Mouse (Mus musculus): ENCODE results near the gene Tex45. TPM values are rescaled to one million over a fixed set of nuclear protein-coding genes. Genes with fewer than 3 reads are reported as not detected.

The Tex45 gene
- total RNA-seq, 2 experiments from 2014 or later, result 0.23 TPM; not detected in 1

DNA sequence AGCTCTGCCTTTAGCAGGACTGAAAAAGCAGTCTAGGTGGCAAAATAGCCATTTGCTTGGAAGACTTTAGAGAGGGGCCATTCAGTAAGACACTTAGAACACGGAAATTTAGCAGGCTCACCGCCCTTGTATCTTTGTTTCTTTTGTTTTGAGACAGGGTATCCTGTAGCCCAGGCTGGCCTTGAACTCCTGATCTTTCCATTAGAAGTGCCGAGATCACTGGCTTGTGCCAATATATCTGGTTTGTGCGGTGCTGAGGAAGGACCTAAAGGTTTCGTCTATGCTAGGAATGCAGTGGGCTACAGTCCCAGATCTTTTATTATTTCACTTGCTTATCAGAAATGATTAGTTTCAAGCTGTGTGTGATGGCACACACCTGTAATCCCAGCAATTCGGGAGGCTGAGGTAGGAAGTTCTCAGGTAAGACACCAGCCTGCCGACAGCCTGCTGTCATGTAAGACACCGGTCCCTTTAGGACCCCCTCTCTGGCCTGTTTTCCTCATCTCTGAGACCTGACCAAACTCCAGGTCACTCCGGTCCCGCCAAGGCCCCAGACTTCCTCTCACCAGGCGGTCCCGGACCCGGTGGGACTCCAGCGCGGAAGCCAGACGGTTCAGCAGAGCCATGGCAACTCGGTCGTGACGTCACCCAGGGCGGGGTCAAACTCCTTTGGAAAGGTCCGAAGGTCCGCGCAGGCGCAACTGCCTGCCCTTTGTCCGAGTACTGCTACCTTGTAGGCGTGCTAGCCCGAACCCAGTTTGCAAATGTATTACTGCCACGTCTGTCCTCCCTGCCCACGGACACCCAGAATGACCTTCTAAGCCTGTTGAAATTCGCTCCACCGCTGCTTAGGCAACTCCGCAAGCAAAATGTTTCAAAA, 3.4 kb upstream of the Tex45 start, which contains the start of gene Pex11g:
Gene Pex11g (minus strand): TSS at position 675 of the 880 bp plus-strand sequence.
- intact Hi-C loops (cut with DNase I), result no loop called here
- H3K27ac ChIP-seq, result peak within 1 kb of the TSS; percentile 67; the same call in 1 of the 2 replicates
- DNase-seq (ENCODE audit: extremely low spot score in 1 of 2, low spot score in 2 of 2), result peak; percentile 81 to 86
- no peak for TF ChIP-seq CTCF (IDR thresholded peaks at IDR 0.05)
- peak within 1 kb of the TSS; percentile 48 for H3K4me3 ChIP-seq

DNA sequence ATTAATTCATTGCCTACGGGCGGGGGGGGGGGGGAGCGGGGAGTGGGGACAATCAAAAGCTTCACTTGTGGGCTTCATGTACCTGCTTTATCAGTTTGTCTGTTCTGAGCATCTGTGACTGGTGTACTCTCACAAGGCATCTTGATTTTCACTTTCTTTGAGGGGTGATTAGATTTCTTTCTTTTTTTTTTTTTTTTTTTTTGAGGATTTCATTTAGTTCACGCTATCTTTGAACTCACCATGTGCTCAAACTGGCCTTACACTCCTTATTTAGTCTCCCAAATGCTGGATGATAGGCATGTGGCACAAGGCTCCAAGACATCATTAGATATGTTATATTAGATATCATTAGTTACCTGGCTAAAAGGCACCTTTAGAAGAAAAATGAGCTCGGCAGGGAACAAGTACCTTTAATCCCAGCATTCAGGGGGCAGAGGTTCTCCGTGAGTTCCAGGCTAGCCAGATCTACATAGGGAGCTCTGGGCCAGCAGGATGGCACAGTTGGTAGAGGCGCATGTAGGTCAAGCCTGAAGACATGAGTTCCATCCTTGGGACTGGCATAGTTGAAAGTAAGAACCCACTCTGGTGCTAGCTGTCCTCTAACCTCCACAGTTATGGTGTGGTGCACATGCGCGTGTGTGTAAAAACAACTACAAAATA, 2.6 kb upstream of the Tex45 start:
- no peak for DNase-seq (ENCODE audit: extremely low spot score in 1 of 2, low spot score in 2 of 2)
- peak overlapping the region; percentile 48 for H3K4me3 ChIP-seq
- intact Hi-C loops (cut with DNase I), result no loop called here
- TF ChIP-seq CTCF (IDR thresholded peaks at IDR 0.05), result no peak
- peak overlapping the region; percentile 67; the same call in 1 of the 2 replicates for H3K27ac ChIP-seq

DNA sequence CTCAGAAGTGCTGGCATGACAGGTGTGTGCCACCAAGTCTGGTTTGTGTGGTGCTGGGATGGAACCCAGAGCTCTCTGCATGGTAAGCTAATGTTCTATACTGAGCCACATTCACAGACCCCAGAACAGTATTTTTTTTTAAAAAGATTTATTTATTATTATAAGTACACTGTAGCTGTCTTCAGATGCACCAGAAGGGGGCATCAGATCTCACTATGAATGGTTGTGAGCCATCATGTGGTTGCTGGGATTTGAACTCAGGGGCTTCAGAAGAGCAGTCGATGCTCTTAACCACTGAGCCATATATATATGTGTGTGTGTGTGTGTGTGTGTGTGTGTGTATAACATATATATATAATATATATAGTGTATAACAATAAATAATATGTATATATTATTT, 1.8 kb upstream of the Tex45 start:
- DNase-seq (ENCODE audit: extremely low spot score in 1 of 2, low spot score in 2 of 2), result no peak
- TF ChIP-seq CTCF (IDR thresholded peaks at IDR 0.05), result peak; percentile 15
- intact Hi-C loops (cut with DNase I), result no loop called here
- no peak overlapping the region for H3K27ac ChIP-seq
- no peak overlapping the region for H3K4me3 ChIP-seq

DNA sequence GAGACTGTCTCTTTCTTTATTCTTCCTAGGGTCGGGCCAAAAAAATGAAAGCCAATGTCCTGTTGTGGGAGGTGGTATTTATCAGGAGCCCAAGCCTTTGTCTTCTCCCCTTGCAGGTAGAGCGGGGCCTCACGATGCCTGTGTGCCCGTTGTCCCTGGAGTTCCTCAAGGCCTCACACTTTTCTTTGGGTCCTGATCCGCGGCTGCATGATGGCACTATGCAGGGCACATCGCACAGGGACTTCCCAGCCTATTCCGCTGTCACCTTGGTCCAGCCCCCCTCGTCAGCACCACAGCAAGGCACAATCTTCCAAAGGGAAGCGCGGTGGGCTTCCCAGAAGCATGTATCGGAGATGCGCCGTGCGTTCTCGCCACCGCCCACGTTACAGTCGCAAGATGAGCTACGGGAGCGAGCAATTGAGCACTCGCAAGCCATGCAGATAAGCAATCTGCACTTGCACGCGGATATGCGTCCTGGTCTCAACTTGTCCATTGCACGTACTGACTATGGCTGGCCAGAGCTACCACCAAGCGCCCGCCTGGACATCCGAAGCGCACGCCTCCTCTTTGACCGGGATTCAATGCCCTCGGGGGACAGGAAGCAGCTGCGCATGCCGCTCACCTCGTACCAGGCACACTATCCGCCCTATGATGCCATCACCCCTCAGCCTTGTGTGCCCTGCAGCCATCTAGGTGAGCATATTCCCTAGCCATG, 5.2 kb downstream of the Tex45 start:
- H3K4me3 ChIP-seq, result peak overlapping the region; percentile 29
- H3K27ac ChIP-seq, result no peak overlapping the region
- TF ChIP-seq CTCF (IDR thresholded peaks at IDR 0.05), result no peak
- DNase-seq (ENCODE audit: extremely low spot score in 1 of 2, low spot score in 2 of 2), result no peak
- intact Hi-C loops (cut with DNase I), result no loop called here

DNA sequence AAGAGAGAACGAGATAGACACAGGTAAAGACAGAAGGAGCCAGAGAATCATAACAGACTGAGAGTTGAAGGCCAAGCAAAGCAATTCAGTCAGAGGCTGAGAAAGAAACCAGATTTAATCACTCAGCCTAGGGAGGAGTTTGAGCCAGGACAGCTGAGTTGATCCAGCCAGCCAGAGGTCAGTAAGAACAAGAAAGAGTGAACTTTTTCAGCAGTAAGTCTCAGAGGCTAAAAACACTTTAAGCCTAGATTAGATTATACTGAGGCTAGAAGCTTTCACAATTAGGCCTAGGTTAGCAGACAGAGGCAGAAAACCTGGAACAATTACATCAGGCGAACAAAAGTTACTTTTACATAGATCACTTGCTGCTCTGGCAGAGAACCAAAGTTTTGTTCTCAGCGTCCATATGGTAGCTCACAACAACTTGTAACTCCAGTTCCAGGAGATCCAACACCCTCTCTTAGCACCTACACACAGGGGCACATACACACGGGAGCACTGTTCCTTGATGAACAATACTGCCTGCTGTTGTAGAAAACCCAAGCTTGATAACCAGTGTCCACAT, 9.6 kb downstream of the Tex45 start:
- Histone ChIP-seq H3K4me3 (no peak overlapping the region), H3K27ac (no peak overlapping the region)
- no peak for TF ChIP-seq CTCF (IDR thresholded peaks at IDR 0.05)
- intact Hi-C loops (cut with DNase I), result no loop called here
- DNase-seq (ENCODE audit: extremely low spot score in 1 of 2, low spot score in 2 of 2), result no peak

DNA sequence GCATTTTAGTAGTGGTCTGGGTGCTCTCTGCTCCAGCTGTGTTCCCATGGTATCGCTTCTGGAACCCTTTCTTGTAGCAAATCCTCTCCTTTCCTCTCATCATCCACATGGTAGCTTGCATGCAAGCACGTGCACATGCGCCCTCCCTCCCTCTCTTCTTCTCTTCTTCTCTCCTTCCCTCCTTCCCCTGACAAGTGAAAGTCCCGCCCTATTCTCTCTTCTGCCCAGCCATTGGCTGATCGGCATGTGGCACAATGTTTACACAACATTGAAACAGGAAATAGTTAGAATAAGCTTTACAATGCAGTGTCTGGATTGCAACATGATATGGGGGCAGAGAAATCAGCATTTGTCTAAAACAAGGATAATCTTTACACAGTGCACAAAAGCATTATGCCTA, 10.9 kb downstream of the Tex45 start:
- no peak for DNase-seq (ENCODE audit: extremely low spot score in 1 of 2, low spot score in 2 of 2)
- Histone ChIP-seq H3K27ac (no peak overlapping the region), H3K4me3 (no peak overlapping the region)
- intact Hi-C loops (cut with DNase I), result no loop called here
- TF ChIP-seq CTCF (IDR thresholded peaks at IDR 0.05), result no peak

DNA sequence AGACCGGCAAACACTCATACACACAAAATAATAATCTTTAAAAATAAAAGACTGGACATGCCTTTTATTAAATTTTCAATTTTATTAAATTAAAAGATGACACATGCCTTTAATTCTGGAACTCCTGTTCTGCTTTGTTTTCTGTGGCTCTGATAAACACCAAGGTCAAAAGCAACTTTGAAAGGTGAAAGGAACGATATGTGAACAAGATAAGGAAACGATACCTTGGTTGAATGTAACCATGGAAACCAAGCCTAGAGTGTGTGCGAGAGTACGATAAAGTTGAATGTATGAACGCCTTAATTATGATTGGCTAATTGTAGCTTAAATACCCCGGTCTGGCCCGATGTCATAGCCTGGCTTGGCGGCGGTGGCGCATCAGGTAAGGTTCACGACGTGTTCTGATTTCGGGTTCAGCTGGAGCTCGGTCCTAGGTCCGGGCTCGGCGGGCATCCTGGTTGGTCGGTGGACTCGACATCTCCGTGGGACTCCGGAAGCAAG, 11.6 kb downstream of the Tex45 start:
- TF ChIP-seq CTCF (IDR thresholded peaks at IDR 0.05), result no peak
- Histone ChIP-seq H3K27ac (no peak overlapping the region), H3K4me3 (no peak overlapping the region)
- intact Hi-C loops (cut with DNase I), result no loop called here
- no peak for DNase-seq (ENCODE audit: extremely low spot score in 1 of 2, low spot score in 2 of 2)

DNA sequence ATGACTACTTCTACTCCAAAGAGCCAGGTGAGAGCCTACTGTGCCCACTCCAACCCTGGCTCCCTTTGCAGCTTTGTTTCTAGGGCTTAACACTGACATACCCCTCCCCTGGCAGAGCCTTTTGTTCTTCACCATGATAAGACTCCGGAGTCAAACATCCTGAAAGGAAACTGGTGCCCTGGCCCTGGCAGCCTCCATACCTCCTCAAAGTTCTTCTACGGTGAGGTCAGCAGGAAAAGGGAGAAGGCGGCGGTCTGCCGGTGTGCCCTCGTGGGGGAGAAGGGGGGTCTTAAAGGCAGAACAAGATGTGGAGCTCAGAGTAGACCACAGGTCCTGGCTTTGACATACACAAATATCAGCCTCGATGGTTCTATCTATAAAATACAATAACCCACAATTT, 12.9 kb downstream of the Tex45 start:
- intact Hi-C loops (cut with DNase I), result no loop called here
- no peak for TF ChIP-seq CTCF (IDR thresholded peaks at IDR 0.05)
- no peak overlapping the region for H3K4me3 ChIP-seq
- H3K27ac ChIP-seq, result no peak overlapping the region
- DNase-seq (ENCODE audit: extremely low spot score in 1 of 2, low spot score in 2 of 2), result no peak

DNA sequence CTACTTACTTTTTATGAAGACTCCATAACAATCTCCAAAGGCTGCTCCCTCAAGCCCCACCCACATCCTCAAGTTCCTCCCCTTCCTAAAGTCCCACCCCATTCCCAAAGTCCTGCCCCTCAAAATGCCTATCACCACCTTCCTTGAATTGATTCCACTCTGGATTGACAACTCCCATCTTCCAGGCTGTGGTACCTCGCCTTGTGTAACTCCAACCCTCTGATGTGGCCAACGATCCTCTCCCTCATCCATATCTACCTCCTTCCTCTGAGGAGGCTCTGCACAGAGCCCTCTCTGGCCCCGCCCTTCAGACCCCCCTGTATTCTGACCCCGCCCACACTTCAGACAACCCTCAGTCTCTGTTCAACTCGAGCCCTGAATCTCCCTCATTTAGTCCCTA, 14.5 kb downstream of the Tex45 start:
- no peak for TF ChIP-seq CTCF (IDR thresholded peaks at IDR 0.05)
- intact Hi-C loops (cut with DNase I), result no loop called here
- DNase-seq (ENCODE audit: extremely low spot score in 1 of 2, low spot score in 2 of 2), result no peak
- no peak overlapping the region for H3K27ac ChIP-seq
- no peak overlapping the region for H3K4me3 ChIP-seq

DNA sequence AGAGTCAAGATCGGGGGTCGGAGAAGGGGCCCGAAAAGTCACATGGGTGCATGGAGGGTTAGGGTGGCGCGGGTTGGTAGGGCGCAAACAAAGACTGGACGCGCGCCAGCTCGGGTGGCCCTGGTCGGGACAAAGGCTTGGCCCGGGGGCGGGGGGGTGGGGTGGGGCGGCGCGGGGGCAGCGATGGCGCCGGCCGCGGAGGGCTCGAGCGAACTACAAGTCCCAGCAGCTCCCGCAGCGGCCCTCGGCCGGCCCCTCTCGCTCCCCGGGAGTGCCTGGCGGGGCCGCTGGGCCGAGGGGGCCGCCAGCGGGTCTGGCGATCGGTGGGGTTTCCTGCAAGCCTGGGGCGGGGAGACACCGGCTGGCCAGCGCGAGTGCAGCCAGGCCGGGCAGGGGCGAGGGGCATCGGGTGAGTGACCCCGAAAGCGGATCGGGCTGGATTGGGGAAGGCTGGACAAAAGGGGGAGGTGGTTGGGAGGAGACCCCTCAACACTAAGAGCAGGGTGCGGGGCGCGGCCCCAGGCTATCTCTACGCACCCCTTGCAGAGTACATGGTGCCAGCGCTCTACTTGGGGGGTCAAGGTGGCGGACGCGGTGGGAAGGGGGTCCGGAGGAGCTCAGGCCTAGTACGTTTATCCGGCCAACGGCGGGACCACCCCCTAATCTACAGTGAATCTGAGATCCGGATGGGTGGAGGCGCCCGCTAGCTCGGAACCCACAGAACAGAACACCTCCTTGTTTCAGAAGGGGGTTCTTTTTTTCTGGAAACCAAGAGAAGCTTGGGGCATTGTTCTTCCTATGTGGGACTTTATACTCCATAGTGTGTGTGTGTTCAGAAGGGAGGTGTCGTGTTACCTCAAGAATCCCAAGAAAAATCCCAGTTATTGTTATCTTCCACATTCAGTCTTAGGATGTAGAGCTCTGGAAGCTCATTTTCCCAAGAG, 22.5 kb downstream of the Tex45 start, which contains the start of gene Zfp358:
Gene Zfp358 (plus strand): TSS at position 238 of the 944 bp plus-strand sequence.
- peak within 1 kb of the TSS; percentile 74 for H3K4me3 ChIP-seq
- TF ChIP-seq CTCF (IDR thresholded peaks at IDR 0.05), result no peak
- intact Hi-C loops (cut with DNase I), result no loop called here
- DNase-seq (ENCODE audit: extremely low spot score in 1 of 2, low spot score in 2 of 2), result peak; percentile 66 to 75
- H3K27ac ChIP-seq, result peak within 1 kb of the TSS; percentile 96
